10 mouse cellular contexts compared by ENCODE assay signal in the genomic region with DNA sequence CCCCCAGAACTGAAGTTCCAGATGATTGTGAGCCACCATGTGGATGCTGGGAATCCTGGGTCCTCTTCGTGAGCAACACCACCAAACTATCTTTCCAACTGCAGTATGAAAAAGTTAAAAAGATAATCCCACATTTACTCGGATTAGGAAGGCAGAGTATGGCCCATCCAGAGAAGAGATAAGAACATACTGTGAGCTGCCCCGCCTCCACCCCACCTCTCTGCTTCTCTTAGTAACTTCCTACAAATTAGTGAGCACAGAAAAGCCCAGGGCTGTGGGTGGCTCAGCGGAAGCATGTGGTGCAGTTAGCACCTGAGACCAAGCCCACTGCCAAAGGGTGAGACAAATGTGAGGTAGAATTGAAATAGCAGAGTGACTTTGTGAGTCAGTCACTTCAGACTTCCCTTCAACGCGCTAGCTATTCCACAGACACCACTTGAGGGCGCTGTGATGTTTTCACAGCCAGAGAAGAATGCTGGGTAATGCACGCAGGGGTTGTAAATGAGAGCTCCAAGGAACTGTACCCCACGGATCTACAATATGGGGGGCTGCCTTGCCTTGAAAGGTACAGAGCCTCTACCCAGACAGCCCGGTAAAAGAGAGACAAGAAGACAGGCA.
DNase-seq lines count a peak whose midpoint lies in the region; ATAC-seq and TF ChIP-seq lines count a peak whose summit lies in the region.
"Had no signal": no experiment of that assay in that cellular context is flagged by ENCODE, and none has a peak within 500 bp of the region (broad histone marks: within the 10 kb centered on the region; RNA-seq: fewer than 3 reads in every experiment).

No protein-coding gene starts in this region.

- TF ChIP-seq POLR2A in lung, adult 2 months (IDR thresholded peaks at IDR 0.05; ENCODE audit: borderline replicate concordance, extremely low read depth, low read depth, low read length), result no peak

- no peak overlapping the region for H3K4me2 ChIP-seq in midbrain, embryonic 14.5 days (ENCODE audit: low read length)
- H3K4me2 ChIP-seq in midbrain, embryonic 11.5 days, result no peak overlapping the region
- no peak overlapping the region for H3K4me2 ChIP-seq in hindbrain, embryonic 12.5 days (replicated peaks)
- H3K4me2 ChIP-seq: neural tube, embryonic 13.5 days had no signal

- DNase-seq in midbrain, embryonic 14.5 days, result peak; percentile 33
- no peak for DNase-seq in midbrain, embryonic 11.5 days (ENCODE audit: low spot score, missing footprints)
- peak; percentile 74 for DNase-seq in adrenal gland, postnatal 25 days
- DNase-seq in frontal cortex, postnatal 36 days (ENCODE audit: low spot score in 2 of 2), result peak; percentile 35 to 44
- DNase-seq in kidney, postnatal 4 days, result peak; percentile 56 to 63
- peak; percentile 37 for DNase-seq in lung, adult 2 months
- DNase-seq in skeletal muscle tissue, adult 2 months (ENCODE audit: low read depth, low spot score), result peak; percentile 10

- no peak overlapping the region for H3K27ac ChIP-seq in midbrain, embryonic 14.5 days (replicated peaks; ENCODE audit: low read depth, low read length)
- no peak overlapping the region for H3K27ac ChIP-seq in midbrain, embryonic 11.5 days (ENCODE audit: low read depth, low read length)
- H3K27ac ChIP-seq in hindbrain, embryonic 12.5 days, result no peak overlapping the region
- H3K27ac ChIP-seq: neural tube, embryonic 13.5 days had no signal

- H3K4me3 ChIP-seq in midbrain, embryonic 14.5 days (replicated peaks; ENCODE audit: low read depth, low read length), result no peak overlapping the region
- no peak overlapping the region for H3K4me3 ChIP-seq in midbrain, embryonic 11.5 days (ENCODE audit: low read depth, low read length)
- H3K4me3 ChIP-seq in lung, adult 2 months (replicated peaks; ENCODE audit: extremely low read depth, low read depth, low read length), result no peak overlapping the region
- no peak overlapping the region for H3K4me3 ChIP-seq in hindbrain, embryonic 12.5 days
- H3K4me3 ChIP-seq: erythroblast, embryonic 14.5 days; neural tube, embryonic 13.5 days had no signal

- no peak overlapping the region for H3K9ac ChIP-seq in midbrain, embryonic 14.5 days (replicated peaks; ENCODE audit: low read length)
- H3K9ac ChIP-seq in midbrain, embryonic 11.5 days (ENCODE audit: low read length), result no peak overlapping the region
- H3K9ac ChIP-seq in hindbrain, embryonic 12.5 days, result no peak overlapping the region
- H3K9ac ChIP-seq: neural tube, embryonic 13.5 days had no signal

- no peak for ATAC-seq in midbrain, embryonic 14.5 days (ENCODE audit: low FRiP score, low TSS enrichment)
- no peak for ATAC-seq in midbrain, embryonic 11.5 days (ENCODE audit: low FRiP score)
- ATAC-seq in hindbrain, embryonic 12.5 days (ENCODE audit: low FRiP score), result no peak

- TF ChIP-seq CTCF in lung, adult 2 months (IDR thresholded peaks at IDR 0.05; ENCODE audit: insufficient read depth, low read length), result no peak

- 48% methylated on average over 10 of the region's 10 CpGs for WGBS in midbrain, embryonic 14.5 days
- 48% methylated on average over 10 of the region's 10 CpGs for WGBS in midbrain, embryonic 11.5 days
- 34% methylated on average over 10 of the region's 10 CpGs for WGBS in lung, adult 2 months
- 44% methylated on average over 10 of the region's 10 CpGs for WGBS in hindbrain, embryonic 12.5 days

- H3K36me3 ChIP-seq in midbrain, embryonic 14.5 days (ENCODE audit: control insufficient read depth, insufficient read depth, low read length), result no peaks in the 10 kb centered on the region
- no peaks in the 10 kb centered on the region for H3K36me3 ChIP-seq in midbrain, embryonic 11.5 days (ENCODE audit: control insufficient read depth, insufficient read depth, low read length)
- no peaks in the 10 kb centered on the region for H3K36me3 ChIP-seq in hindbrain, embryonic 12.5 days
- H3K36me3 ChIP-seq: neural tube, embryonic 13.5 days had no signal

- no peaks in the 10 kb centered on the region for H3K9me3 ChIP-seq in midbrain, embryonic 14.5 days (ENCODE audit: control insufficient read depth, low read length)
- H3K9me3 ChIP-seq in midbrain, embryonic 11.5 days (ENCODE audit: control insufficient read depth, low read length), result no peaks in the 10 kb centered on the region
- no peaks in the 10 kb centered on the region for H3K9me3 ChIP-seq in hindbrain, embryonic 12.5 days (replicated peaks)
- H3K9me3 ChIP-seq: neural tube, embryonic 13.5 days had no signal

- H3K27me3 ChIP-seq in midbrain, embryonic 14.5 days (ENCODE audit: control insufficient read depth, insufficient read depth, low read length), result no peaks in the 10 kb centered on the region
- H3K27me3 ChIP-seq in midbrain, embryonic 11.5 days (ENCODE audit: control insufficient read depth, insufficient read depth, low read length), result no peaks in the 10 kb centered on the region
- H3K27me3 ChIP-seq in hindbrain, embryonic 12.5 days, result no peaks in the 10 kb centered on the region
- H3K27me3 ChIP-seq: neural tube, embryonic 13.5 days had no signal

- H3K4me1 ChIP-seq in midbrain, embryonic 14.5 days (ENCODE audit: control insufficient read depth, insufficient read depth, low read length), result no peaks in the 10 kb centered on the region
- no peaks in the 10 kb centered on the region for H3K4me1 ChIP-seq in midbrain, embryonic 11.5 days (ENCODE audit: control insufficient read depth, insufficient read depth, low read length)
- no peaks in the 10 kb centered on the region for H3K4me1 ChIP-seq in lung, adult 2 months (ENCODE audit: control insufficient read depth, insufficient read depth, low read length)
- H3K4me1 ChIP-seq in hindbrain, embryonic 12.5 days, result no peaks in the 10 kb centered on the region
- H3K4me1 ChIP-seq: neural tube, embryonic 13.5 days had no signal
